Mouse (Mus musculus) lung, adult 2 months (tissue): ENCODE results near the gene Gmds.

Experiments
- CTCF ChIP-seq: fragments of 200-500 bp; IDR thresholded peaks from 2 replicates; pipeline ENCODE4 v1.5.1; 2011; ENCODE audit warnings: mild to moderate bottlenecking, low read length, control low read depth; ENCODE audit not compliant: insufficient read depth
- POLR2A ChIP-seq: fragments of 200-500 bp; IDR thresholded peaks from 2 replicates; pipeline ENCODE4 v1.6.1; 2011; ENCODE audit warnings: low read depth, mild to moderate bottlenecking, control low read depth, low read length, borderline replicate concordance; ENCODE audit errors: extremely low read depth

- no peak for TF ChIP-seq CTCF
- no peak for TF ChIP-seq POLR2A
Measured at GRCm38 (mm10) chr13:31849258-31849971, 489.1 kb downstream of the Gmds start.
